Mouse (Mus musculus) lung, postnatal 0 days (tissue): Measurements from ENCODE around the gene Pik3r1.

Experiments
- CTCF ChIP-seq: IDR thresholded peaks from 2 replicates; pipeline ENCODE4 v1.5.1; 2016; ENCODE audit warnings: antibody characterized with exemption, mild to moderate bottlenecking
- EP300 ChIP-seq: IDR thresholded peaks from 2 replicates; pipeline ENCODE4 v1.6.1; 2016; ENCODE audit warnings: antibody characterized with exemption, mild to moderate bottlenecking, control low read depth

DNA sequence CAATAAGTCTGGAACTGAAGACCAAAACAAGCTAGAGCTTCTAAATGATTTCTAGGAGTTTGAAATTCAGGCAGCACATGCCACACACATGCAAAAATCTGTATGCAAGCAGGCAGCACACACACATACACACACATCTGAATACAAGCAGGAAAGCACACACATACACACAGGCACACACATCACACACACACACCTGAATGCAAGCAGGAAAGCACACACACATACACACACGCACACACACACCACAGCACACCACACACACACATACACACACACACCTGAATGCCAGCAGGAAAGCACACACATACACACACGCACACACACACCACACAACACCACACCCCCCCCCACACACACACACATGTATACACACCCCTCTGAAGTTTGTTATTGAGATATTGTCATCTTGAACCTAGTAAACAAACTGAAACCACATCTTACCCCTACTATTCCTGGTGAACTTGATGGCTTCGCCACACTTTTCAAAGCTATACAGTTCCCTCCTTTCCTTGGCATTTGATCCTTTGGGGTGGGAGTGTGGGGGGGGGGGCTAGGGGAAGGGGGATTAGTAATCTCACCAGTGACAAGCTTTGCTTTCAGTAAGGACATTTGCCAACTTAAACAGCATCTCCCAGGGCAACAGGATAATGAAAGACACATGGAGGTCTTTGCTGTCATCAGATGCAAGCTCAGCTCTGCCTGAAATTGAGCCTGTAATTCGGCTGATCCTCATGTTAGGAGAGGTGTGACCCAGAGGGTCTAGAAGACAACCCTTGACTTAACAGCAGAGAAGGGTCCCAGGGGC is 38.6 kb downstream of the Pik3r1 start:
- TF ChIP-seq CTCF (no peak), EP300 (no peak)
